Mouse (Mus musculus): Measurements from ENCODE around the gene Gm17545. TPM values are rescaled to one million over a fixed set of nuclear protein-coding genes. Genes with fewer than 3 reads are reported as not detected.

Gm17545 gene
- polyA plus RNA-seq, 1 experiment from 2014 or later = not detected

DNA sequence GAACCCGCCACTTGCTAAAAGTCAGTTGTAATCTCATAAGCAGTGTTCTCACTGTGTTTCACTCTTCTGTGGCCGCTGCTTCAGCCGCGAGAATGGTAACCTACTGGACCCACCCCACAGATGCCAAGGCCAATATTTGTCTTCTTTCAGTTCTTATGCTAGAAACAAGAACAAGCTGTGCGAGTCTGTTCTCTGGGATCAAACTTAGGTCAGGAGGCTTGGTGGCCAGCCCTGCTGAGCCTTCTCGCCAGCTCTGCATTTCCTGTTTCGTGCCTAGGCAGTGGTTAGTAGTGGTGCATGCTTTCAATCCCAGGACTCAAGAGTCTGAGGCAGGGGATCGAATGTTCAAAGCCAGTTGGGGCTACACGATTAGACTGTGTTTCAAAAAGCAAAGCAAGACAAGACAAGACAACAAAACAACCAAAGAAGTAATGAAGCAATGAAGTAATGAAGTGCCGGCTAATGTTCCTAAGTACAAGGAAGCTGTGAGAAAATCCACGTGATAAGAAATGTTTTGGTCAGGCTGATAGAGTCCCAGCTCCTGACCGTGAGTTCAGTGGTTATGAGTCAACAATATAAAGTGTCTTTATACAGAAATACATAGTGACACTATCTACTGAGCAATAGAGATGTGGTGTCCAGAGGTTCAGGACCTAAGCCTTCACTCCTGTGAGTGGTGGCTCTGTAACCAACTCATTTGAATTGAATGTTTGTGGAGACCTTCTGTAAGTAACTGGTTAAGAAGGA lies 30.6 kb downstream of the Gm17545 start:
- H3K4me1 ChIP-seq (ENCODE audit: control insufficient read depth, insufficient read depth, low read length) = no peaks in the 10 kb centered on the region
- no peak overlapping the region for H3K4me3 ChIP-seq (ENCODE audit: low read depth, low read length)
- H3K36me3 ChIP-seq (ENCODE audit: control insufficient read depth, insufficient read depth, low read length) = no peaks in the 10 kb centered on the region
- no peak overlapping the region for H3K27ac ChIP-seq (ENCODE audit: low read depth, low read length)
- no peak overlapping the region for H3K9ac ChIP-seq (ENCODE audit: low read depth, low read length)
- no peak for ATAC-seq (replicated peaks; ENCODE audit: insufficient number of reproducible peaks, low FRiP score, low TSS enrichment)
- no peak overlapping the region for H3K4me2 ChIP-seq
- no peaks in the 10 kb centered on the region for H3K27me3 ChIP-seq (ENCODE audit: control insufficient read depth, insufficient read depth, low read length)
- WGBS (ENCODE audit: insufficient replicate concordance) = 81% methylated on average over 12 of the region's 12 CpGs
- H3K9me3 ChIP-seq (replicated peaks; ENCODE audit: control insufficient read depth, low read length) = no peaks in the 10 kb centered on the region

DNA sequence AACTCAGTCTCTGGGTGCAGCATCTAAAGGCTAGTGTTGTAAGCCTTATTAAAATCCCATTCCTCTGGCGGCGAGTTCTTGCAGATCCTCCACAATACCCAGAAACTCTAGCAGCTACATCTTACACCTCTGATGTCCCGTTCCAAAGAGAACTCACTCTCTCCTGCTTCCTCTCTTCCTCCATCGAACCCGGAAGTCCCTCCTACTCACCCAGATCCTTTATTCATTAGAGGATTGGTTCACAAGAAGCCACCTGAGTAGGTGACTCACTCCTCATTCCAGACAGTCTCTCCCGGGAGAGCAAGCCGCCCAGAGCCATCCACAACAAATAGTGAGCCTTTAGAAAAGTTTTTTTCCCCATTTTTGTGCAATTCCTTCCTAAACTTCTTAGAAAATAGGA lies 32.1 kb downstream of the Gm17545 start:
- ATAC-seq (replicated peaks; ENCODE audit: insufficient number of reproducible peaks, low FRiP score, low TSS enrichment) = no peak
- Histone ChIP-seq H3K27ac (ENCODE audit: low read depth, low read length) (no peak overlapping the region), H3K27me3 (ENCODE audit: control insufficient read depth, insufficient read depth, low read length) (no peaks in the 10 kb centered on the region), H3K36me3 (ENCODE audit: control insufficient read depth, insufficient read depth, low read length) (no peaks in the 10 kb centered on the region), H3K9ac (ENCODE audit: low read depth, low read length) (no peak overlapping the region), H3K4me1 (ENCODE audit: control insufficient read depth, insufficient read depth, low read length) (no peaks in the 10 kb centered on the region), H3K4me2 (no peak overlapping the region), H3K4me3 (ENCODE audit: low read depth, low read length) (no peak overlapping the region), H3K9me3 (replicated peaks; ENCODE audit: control insufficient read depth, low read length) (no peaks in the 10 kb centered on the region)
- 81% methylated on average over 7 of the region's 7 CpGs for WGBS (ENCODE audit: insufficient replicate concordance)

DNA sequence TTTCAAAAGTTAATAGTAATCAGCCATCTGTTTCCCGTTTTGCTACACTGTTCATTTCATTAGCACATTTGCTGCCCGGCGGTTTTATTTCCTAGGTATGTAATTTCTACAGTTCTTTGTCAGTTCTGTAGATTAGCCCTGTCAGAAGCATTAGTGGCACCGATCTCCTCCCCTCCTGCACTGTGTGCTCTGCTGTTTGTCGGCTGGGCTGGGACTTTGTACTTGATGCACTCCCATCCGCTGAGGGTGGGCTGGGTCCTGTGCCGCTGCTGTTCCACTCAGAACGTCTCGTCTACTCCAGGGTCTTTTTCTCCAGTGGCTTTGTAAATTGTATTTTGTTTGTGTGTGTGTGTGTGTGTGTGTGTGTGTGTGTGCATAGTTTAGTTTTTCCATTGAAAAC lies 34.9 kb downstream of the Gm17545 start:
- Histone ChIP-seq H3K9me3 (replicated peaks; ENCODE audit: control insufficient read depth, low read length) (no peaks in the 10 kb centered on the region), H3K27ac (ENCODE audit: low read depth, low read length) (no peak overlapping the region), H3K4me3 (ENCODE audit: low read depth, low read length) (no peak overlapping the region), H3K4me1 (ENCODE audit: control insufficient read depth, insufficient read depth, low read length) (no peaks in the 10 kb centered on the region), H3K9ac (ENCODE audit: low read depth, low read length) (no peak overlapping the region), H3K36me3 (ENCODE audit: control insufficient read depth, insufficient read depth, low read length) (no peaks in the 10 kb centered on the region), H3K4me2 (no peak overlapping the region), H3K27me3 (ENCODE audit: control insufficient read depth, insufficient read depth, low read length) (no peaks in the 10 kb centered on the region)
- 42% methylated on average over 9 of the region's 9 CpGs for WGBS (ENCODE audit: insufficient replicate concordance)
- ATAC-seq (replicated peaks; ENCODE audit: insufficient number of reproducible peaks, low FRiP score, low TSS enrichment) = 0 out of 2 replicates have a peak, but pooled peaks have one; percentile 49

DNA sequence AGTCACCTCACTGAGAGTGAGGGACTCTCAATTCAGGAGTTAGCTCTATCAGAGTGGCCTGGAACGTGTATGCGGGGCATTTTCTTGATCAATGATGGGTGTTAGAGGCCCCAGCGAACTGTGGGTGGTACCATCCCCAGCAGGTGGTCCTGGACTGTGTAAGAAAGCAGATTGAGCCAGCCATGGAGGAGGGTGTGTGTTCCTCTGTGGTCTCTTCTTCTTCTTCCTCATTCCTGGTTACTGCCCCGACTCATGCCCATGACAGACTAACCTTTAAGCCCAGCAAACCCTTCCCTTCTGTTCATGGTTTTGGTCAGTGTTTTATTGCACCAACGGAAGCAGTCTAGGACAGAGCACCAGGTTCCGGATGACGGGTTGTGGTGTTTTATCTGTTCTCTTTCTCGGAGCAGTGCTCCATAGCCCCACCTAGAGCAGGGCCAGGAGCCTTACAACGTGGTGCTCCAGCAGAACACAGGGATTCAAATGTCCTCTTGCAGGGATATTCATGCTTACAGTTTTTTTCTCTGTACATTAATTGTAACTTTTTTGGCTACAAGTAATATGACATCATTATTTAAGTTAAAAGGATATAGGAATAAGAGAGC lies 40.2 kb downstream of the Gm17545 start:
- ATAC-seq (replicated peaks; ENCODE audit: insufficient number of reproducible peaks, low FRiP score, low TSS enrichment) = no peak
- Histone ChIP-seq H3K9ac (ENCODE audit: low read depth, low read length) (no peak overlapping the region), H3K9me3 (replicated peaks; ENCODE audit: control insufficient read depth, low read length) (no peaks in the 10 kb centered on the region), H3K27ac (ENCODE audit: low read depth, low read length) (no peak overlapping the region), H3K4me2 (no peak overlapping the region), H3K27me3 (ENCODE audit: control insufficient read depth, insufficient read depth, low read length) (no peaks in the 10 kb centered on the region), H3K4me3 (ENCODE audit: low read depth, low read length) (no peak overlapping the region), H3K4me1 (ENCODE audit: control insufficient read depth, insufficient read depth, low read length) (no peaks in the 10 kb centered on the region), H3K36me3 (ENCODE audit: control insufficient read depth, insufficient read depth, low read length) (no peaks in the 10 kb centered on the region)
- 79% methylated on average over 9 of the region's 9 CpGs for WGBS (ENCODE audit: insufficient replicate concordance)

DNA sequence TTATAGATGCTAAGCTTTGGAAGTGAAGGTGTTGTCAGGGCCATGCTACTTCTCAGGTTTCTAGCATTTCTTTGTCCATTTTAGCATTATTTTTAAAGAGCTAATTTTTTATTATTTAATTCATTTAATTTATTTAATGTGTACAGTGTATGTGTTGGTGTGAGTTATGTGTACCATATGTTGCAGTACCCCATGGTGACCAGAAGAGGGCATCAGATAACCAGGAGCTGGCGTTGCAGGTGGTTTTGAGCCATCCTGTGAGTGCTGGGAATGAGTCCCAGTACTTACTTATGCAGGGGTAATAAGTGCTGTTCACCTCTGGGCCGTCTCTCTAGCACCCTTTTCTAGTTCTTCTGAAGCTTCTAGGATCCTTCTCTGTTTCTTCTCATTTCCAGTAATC lies 41.0 kb downstream of the Gm17545 start:
- Histone ChIP-seq H3K27ac (ENCODE audit: low read depth, low read length) (no peak overlapping the region), H3K36me3 (ENCODE audit: control insufficient read depth, insufficient read depth, low read length) (no peaks in the 10 kb centered on the region), H3K9me3 (replicated peaks; ENCODE audit: control insufficient read depth, low read length) (no peaks in the 10 kb centered on the region), H3K4me2 (no peak overlapping the region), H3K4me1 (ENCODE audit: control insufficient read depth, insufficient read depth, low read length) (no peaks in the 10 kb centered on the region), H3K9ac (ENCODE audit: low read depth, low read length) (no peak overlapping the region), H3K27me3 (ENCODE audit: control insufficient read depth, insufficient read depth, low read length) (no peaks in the 10 kb centered on the region), H3K4me3 (ENCODE audit: low read depth, low read length) (no peak overlapping the region)
- WGBS (ENCODE audit: insufficient replicate concordance) = 84% methylated on average over 2 of the region's 2 CpGs
- ATAC-seq (replicated peaks; ENCODE audit: insufficient number of reproducible peaks, low FRiP score, low TSS enrichment) = no peak

GRCm38 (mm10) chr9:22497021-22497767 lies 43.1 kb downstream of the Gm17545 start:
- H3K4me2 ChIP-seq = no peak overlapping the region
- ATAC-seq (replicated peaks; ENCODE audit: insufficient number of reproducible peaks, low FRiP score, low TSS enrichment) = no peak
- H3K36me3 ChIP-seq (ENCODE audit: control insufficient read depth, insufficient read depth, low read length) = no peaks in the 10 kb centered on the region
- H3K4me1 ChIP-seq (ENCODE audit: control insufficient read depth, insufficient read depth, low read length) = no peaks in the 10 kb centered on the region
- H3K27me3 ChIP-seq (ENCODE audit: control insufficient read depth, insufficient read depth, low read length) = no peaks in the 10 kb centered on the region
- WGBS (ENCODE audit: insufficient replicate concordance) = 78% methylated on average over 6 of the region's 6 CpGs
- H3K9ac ChIP-seq (ENCODE audit: low read depth, low read length) = no peak overlapping the region
- H3K4me3 ChIP-seq (ENCODE audit: low read depth, low read length) = no peak overlapping the region
- H3K27ac ChIP-seq (ENCODE audit: low read depth, low read length) = no peak overlapping the region
- no peaks in the 10 kb centered on the region for H3K9me3 ChIP-seq (replicated peaks; ENCODE audit: control insufficient read depth, low read length)

- no peak for ATAC-seq (replicated peaks; ENCODE audit: insufficient number of reproducible peaks, low FRiP score, low TSS enrichment)
- Histone ChIP-seq H3K27ac (ENCODE audit: low read depth, low read length) (no peak overlapping the region), H3K4me2 (no peak overlapping the region), H3K9ac (ENCODE audit: low read depth, low read length) (no peak overlapping the region), H3K27me3 (ENCODE audit: control insufficient read depth, insufficient read depth, low read length) (no peaks in the 10 kb centered on the region), H3K36me3 (ENCODE audit: control insufficient read depth, insufficient read depth, low read length) (no peaks in the 10 kb centered on the region), H3K4me3 (ENCODE audit: low read depth, low read length) (no peak overlapping the region), H3K9me3 (replicated peaks; ENCODE audit: control insufficient read depth, low read length) (no peaks in the 10 kb centered on the region), H3K4me1 (ENCODE audit: control insufficient read depth, insufficient read depth, low read length) (peaks cover 8% of the 10 kb centered on the region)
- WGBS (ENCODE audit: insufficient replicate concordance) = 90% methylated on average over 2 of the region's 2 CpGs
Measured at GRCm38 (mm10) chr9:22502972-22503371, 48.9 kb downstream of the Gm17545 start.

GRCm38 (mm10) chr9:22503581-22503980 lies 49.5 kb downstream of the Gm17545 start:
- 74% methylated on average over 5 of the region's 5 CpGs for WGBS (ENCODE audit: insufficient replicate concordance)
- H3K9me3 ChIP-seq (replicated peaks; ENCODE audit: control insufficient read depth, low read length) = no peaks in the 10 kb centered on the region

More at GRCm38 (mm10) chr9:22503581-22503980, 49.5 kb downstream of the Gm17545 start:
- Histone ChIP-seq H3K4me3 (ENCODE audit: low read depth, low read length) (no peak overlapping the region), H3K9ac (ENCODE audit: low read depth, low read length) (no peak overlapping the region), H3K36me3 (ENCODE audit: control insufficient read depth, insufficient read depth, low read length) (no peaks in the 10 kb centered on the region), H3K27ac (ENCODE audit: low read depth, low read length) (no peak overlapping the region), H3K27me3 (ENCODE audit: control insufficient read depth, insufficient read depth, low read length) (no peaks in the 10 kb centered on the region), H3K4me2 (no peak overlapping the region), H3K4me1 (ENCODE audit: control insufficient read depth, insufficient read depth, low read length) (peaks cover 8% of the 10 kb centered on the region)
- no peak for ATAC-seq (replicated peaks; ENCODE audit: insufficient number of reproducible peaks, low FRiP score, low TSS enrichment)

Measured in heart, embryonic 11.5 days (tissue).